11 mouse cellular contexts compared by ENCODE assay signal in genomic region chr17:29769143-29769542, GRCm38 (mm10). TPM values are rescaled to one million over a fixed set of nuclear protein-coding genes. Genes with fewer than 3 reads are reported as not detected.
DNase-seq lines count a peak whose midpoint lies in the region; ATAC-seq lines count a peak whose summit lies in the region.
"Had no signal": no experiment of that assay in that cellular context is flagged by ENCODE, and none has a peak within 500 bp of the region (broad histone marks: within the 10 kb centered on the region; RNA-seq: fewer than 3 reads in every experiment).

No protein-coding gene starts in this region.

- no peak overlapping the region for H3K9ac ChIP-seq in liver, embryonic 12.5 days
- no peak overlapping the region for H3K9ac ChIP-seq in embryonic facial prominence, embryonic 14.5 days (ENCODE audit: low read depth, low read length)

- DNase-seq in liver (peak; percentile 20), MN1 (ENCODE audit: low spot score) (no peak)
- DNase-seq in embryonic facial prominence, embryonic 14.5 days (ENCODE audit: low spot score), result peak; percentile 64
- peak; percentile 92 for DNase-seq in thymus, postnatal 14 days
- no peak for DNase-seq in cerebellum, adult 8-10 months
- DNase-seq in gastrocnemius, adult 8-10 months (ENCODE audit: low spot score in 2 of 2), result no peak

- peaks cover 25% of the 10 kb centered on the region for H3K27me3 ChIP-seq in liver, embryonic 12.5 days (replicated peaks)
- no peaks in the 10 kb centered on the region for H3K27me3 ChIP-seq in embryonic facial prominence, embryonic 14.5 days (replicated peaks; ENCODE audit: control insufficient read depth, insufficient read depth, low read length)

- H3K36me3 ChIP-seq in liver, embryonic 12.5 days, result no peaks in the 10 kb centered on the region
- no peaks in the 10 kb centered on the region for H3K36me3 ChIP-seq in embryonic facial prominence, embryonic 14.5 days (ENCODE audit: control insufficient read depth, insufficient read depth, low read length)

- no peaks in the 10 kb centered on the region for H3K9me3 ChIP-seq in liver, embryonic 12.5 days (replicated peaks)
- H3K9me3 ChIP-seq in embryonic facial prominence, embryonic 14.5 days (ENCODE audit: control insufficient read depth, low read length), result no peaks in the 10 kb centered on the region

- H3K4me2 ChIP-seq in liver, embryonic 12.5 days, result no peak overlapping the region
- H3K4me2 ChIP-seq in embryonic facial prominence, embryonic 14.5 days (ENCODE audit: low read depth, low read length), result no peak overlapping the region
- H3K4me2 ChIP-seq: heart, embryonic 11.5 days; midbrain, embryonic 11.5 days had no signal

- H3K27ac ChIP-seq in liver, embryonic 12.5 days, result no peak overlapping the region
- no peak overlapping the region for H3K27ac ChIP-seq in embryonic facial prominence, embryonic 14.5 days (replicated peaks; ENCODE audit: low read depth, low read length)

- ATAC-seq in liver, embryonic 12.5 days, result no peak
- ATAC-seq in embryonic facial prominence, embryonic 14.5 days (ENCODE audit: low read depth), result no peak; the same call in 1 of the 2 replicates
- ATAC-seq in megakaryocyte-erythroid progenitor cell, adult 5-6 weeks (replicated peaks; ENCODE audit: low FRiP score, low TSS enrichment, poor library complexity, severe bottlenecking), result peak; percentile 55
- ATAC-seq: intestine, embryonic 16.5 days had no signal

- no peak overlapping the region for H3K4me3 ChIP-seq in liver, embryonic 12.5 days
- H3K4me3 ChIP-seq in embryonic facial prominence, embryonic 14.5 days (ENCODE audit: low read depth, low read length), result no peak overlapping the region

- WGBS in liver, embryonic 12.5 days (ENCODE audit: insufficient replicate concordance), result 55% methylated on average over 7 of the region's 7 CpGs
- 52% methylated on average over 7 of the region's 7 CpGs for WGBS in embryonic facial prominence, embryonic 14.5 days

- H3K4me1 ChIP-seq in liver, embryonic 12.5 days, result peaks cover 9% of the 10 kb centered on the region
- no peaks in the 10 kb centered on the region for H3K4me1 ChIP-seq in embryonic facial prominence, embryonic 14.5 days (ENCODE audit: control insufficient read depth, insufficient read depth, low read length)

RNA-seq across cellular contexts. Expression of gene Ccdc167, which starts 52.3 kb away (rescaled TPM):
- polyA plus RNA-seq in liver, embryonic 12.5 days (2016; fragmentation: Nextera tagmentation; extraction: Ambion mirVana), result 9.8 and 10.8 TPM in 2 replicates
- 14.9 and 15.2 TPM in 2 replicates for polyA plus RNA-seq in embryonic facial prominence, embryonic 14.5 days (2014; fragmentation: Nextera tagmentation; extraction: Ambion mirVana)
- total RNA-seq in megakaryocyte-erythroid progenitor cell, adult 5-6 weeks (2014; fragmentation: Nextera tagmentation), result 20.4 and 22.0 TPM in 2 replicates
- total RNA-seq in megakaryocyte-erythroid progenitor cell, adult 5-6 weeks (2017), result 6.0 and 16.3 TPM in 2 replicates
- 1 to 10 TPM; 4.9 to 9.5 (median 6.6) TPM for total RNA-seq in gastrocnemius, adult 8-10 months (2022)

Comparison
In these comparisons a context has a peak if more than half of its experiments do, and no peak if none do; other contexts are left out.
1. DNase-seq: peak in liver (single experiment), embryonic facial prominence, embryonic 14.5 days (single experiment) and thymus, postnatal 14 days (single experiment); none in cerebellum, adult 8-10 months (single experiment), gastrocnemius, adult 8-10 months (0 of 2) and MN1 (single experiment).